Mouse (Mus musculus) neural tube, embryonic 12.5 days (tissue): ENCODE results near the gene Dbf4. TPM values are rescaled to one million over a fixed set of nuclear protein-coding genes. Genes with fewer than 3 reads are reported as not detected.

Experiments
- ATAC-seq: fragments of 200-750 bp; cut with Nextera tagmentation; 2 replicates; pipeline ENCODE4 v1.8.0; 2017; ENCODE audit warnings: low read depth, mild to moderate bottlenecking, moderate TSS enrichment, moderate library complexity; ENCODE audit not compliant: low FRiP score
- H3K27ac ChIP-seq: fragments of 300-500 bp; sonication (generic); 2 replicates; pipeline ENCODE4 v1.5.1; 2016
- H3K27me3 ChIP-seq: fragments of 300-500 bp; sonication (generic); replicated peaks from 2 replicates; pipeline ENCODE4 v1.6.1; 2016; ENCODE audit warnings: mild to moderate bottlenecking
- H3K36me3 ChIP-seq: fragments of 300-500 bp; sonication (generic); 2 replicates; pipeline ENCODE4 v1.6.1; 2016; ENCODE audit warnings: mild to moderate bottlenecking
- H3K4me1 ChIP-seq: fragments of 300-500 bp; sonication (generic); 2 replicates; pipeline ENCODE4 v1.6.1; 2016
- H3K4me2 ChIP-seq: fragments of 300-500 bp; sonication (generic); replicated peaks from 2 replicates; pipeline ENCODE4 v1.6.1; 2016; ENCODE audit warnings: mild to moderate bottlenecking
- H3K4me3 ChIP-seq: fragments of 300-500 bp; sonication (generic); 2 replicates; pipeline ENCODE4 v1.5.1; 2016
- H3K9ac ChIP-seq: fragments of 300-500 bp; sonication (generic); 2 replicates; pipeline ENCODE4 v1.6.1; 2016; ENCODE audit warnings: mild to moderate bottlenecking
- H3K9me3 ChIP-seq: fragments of 300-500 bp; sonication (generic); 2 replicates; pipeline ENCODE4 v1.6.1; 2016; ENCODE audit warnings: mild to moderate bottlenecking
- WGBS: fragments of 180-500 bp; shearing (Covaris S2); methylation state at CpG from one replicate; pipeline ENCODE4 v1.1.7; 2016; 5-methylcytosine and 5-hydroxymethylcytosine counted together
- polyA plus RNA-seq: library from polyadenylated mRNA; unstranded; fragments of >200 nt; fragmentation: Nextera tagmentation; extraction: Ambion mirVana; gene quantifications from 2 replicates; pipeline ENCODE4 v1.2.1, GENCODE M21; 2016

Dbf4 gene
- polyA plus RNA-seq, 1 experiment from 2014 or later = 43.5 TPM

DNA sequence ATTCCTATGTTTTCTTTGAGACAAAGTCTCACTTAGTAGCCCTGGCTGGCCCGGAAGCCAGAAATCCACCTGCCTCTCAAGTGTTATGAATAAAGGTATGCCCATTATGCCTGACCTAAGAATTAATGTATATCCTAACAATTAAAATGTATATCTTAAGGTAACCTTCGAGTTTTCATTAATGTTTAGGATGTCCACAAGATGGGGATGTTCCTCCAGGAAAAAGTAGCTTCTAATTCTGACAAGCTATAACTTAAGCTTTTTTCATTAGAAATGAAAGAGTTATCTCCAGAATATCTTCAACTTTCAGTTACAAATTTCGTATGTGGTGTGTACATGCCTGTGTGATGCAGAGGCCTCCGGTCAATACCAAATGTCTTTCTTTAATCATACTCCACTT is 13.8 kb downstream of the Dbf4 start:
- ATAC-seq = no peak
- Histone ChIP-seq H3K27me3 (no peaks in the 10 kb centered on the region), H3K4me1 (no peaks in the 10 kb centered on the region), H3K36me3 (peaks cover 32% of the 10 kb centered on the region), H3K4me3 (no peak overlapping the region), H3K27ac (no peak overlapping the region), H3K4me2 (no peak overlapping the region), H3K9me3 (no peaks in the 10 kb centered on the region), H3K9ac (no peak overlapping the region)
- 92% methylated on average over 4 of the region's 4 CpGs for WGBS

DNA sequence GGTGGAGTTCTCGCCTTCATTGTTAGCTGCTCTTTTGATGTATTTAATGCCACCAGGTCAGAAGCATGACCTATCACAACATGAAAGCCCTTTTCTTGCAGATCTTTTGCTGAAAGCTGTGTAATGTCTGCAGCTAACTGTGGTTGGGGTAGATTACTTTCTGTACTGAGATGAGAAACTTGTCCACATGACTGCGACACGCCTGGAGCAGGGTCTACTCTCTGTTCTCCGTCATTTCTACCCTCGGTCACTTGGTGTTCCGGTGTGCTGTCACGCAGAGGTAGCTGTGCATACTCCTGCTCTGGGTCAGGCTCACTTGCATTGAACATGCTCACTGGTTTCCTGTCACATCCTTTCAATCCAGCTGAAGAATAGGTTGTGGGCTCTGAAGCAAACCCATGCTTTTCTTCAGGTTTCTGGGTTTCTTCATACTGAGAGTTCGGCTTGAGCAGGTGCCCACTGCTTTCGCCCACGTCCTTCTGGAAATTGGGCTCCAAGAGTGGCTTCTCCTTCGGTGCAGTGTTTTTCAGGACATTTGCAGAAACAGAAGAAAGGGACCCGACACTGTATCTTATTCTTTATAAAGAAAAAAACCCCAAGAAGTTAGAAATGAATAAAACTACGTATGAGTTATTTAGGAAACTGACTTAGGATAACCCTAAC is 24.8 kb downstream of the Dbf4 start:
- no peak for ATAC-seq
- Histone ChIP-seq H3K4me2 (no peak overlapping the region), H3K27ac (no peak overlapping the region), H3K4me1 (no peaks in the 10 kb centered on the region), H3K9ac (no peak overlapping the region), H3K4me3 (no peak overlapping the region), H3K36me3 (peaks cover 27% of the 10 kb centered on the region), H3K27me3 (no peaks in the 10 kb centered on the region), H3K9me3 (no peaks in the 10 kb centered on the region)
- WGBS = 92% methylated on average over 13 of the region's 13 CpGs

DNA sequence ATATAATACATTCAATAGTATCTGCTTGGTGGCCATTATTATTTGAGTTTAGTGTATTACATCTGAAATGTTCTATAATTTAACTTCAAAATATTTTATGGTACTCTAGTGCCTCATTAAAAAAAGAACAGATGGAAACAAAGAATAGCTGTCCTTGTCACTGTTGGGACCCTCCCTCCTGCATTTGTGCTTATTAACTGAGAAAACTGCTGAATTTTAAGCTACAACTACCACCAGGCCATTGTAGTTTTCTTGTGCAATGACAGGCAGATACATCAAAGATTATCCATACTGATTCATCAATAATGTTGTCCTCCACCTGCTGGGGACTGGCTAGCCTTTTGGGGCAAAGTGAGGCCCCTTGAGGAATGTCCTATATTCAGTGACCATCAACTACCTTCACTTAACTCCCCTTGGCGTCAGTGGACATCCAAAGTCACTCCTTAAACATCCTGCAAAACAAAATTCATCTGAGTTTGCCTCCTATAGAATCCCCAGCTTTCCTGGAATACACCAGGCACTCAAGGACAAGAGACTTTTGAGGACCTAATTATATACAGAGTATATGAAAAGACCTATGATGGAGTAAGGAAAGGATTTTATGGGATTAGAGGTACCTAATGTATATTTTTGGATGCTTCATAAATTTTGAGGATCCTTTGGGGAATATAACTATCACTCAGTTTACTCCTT is 28.5 kb downstream of the Dbf4 start:
- no peak overlapping the region for H3K4me2 ChIP-seq
- H3K27me3 ChIP-seq = no peaks in the 10 kb centered on the region
- H3K4me1 ChIP-seq = no peaks in the 10 kb centered on the region
- no peak overlapping the region for H3K4me3 ChIP-seq
- peaks cover 16% of the 10 kb centered on the region for H3K36me3 ChIP-seq
- 83% methylated on average over 1 of the region's 1 CpGs for WGBS
- no peak overlapping the region for H3K9ac ChIP-seq
- no peak overlapping the region for H3K27ac ChIP-seq
- no peaks in the 10 kb centered on the region for H3K9me3 ChIP-seq
- no peak for ATAC-seq

DNA sequence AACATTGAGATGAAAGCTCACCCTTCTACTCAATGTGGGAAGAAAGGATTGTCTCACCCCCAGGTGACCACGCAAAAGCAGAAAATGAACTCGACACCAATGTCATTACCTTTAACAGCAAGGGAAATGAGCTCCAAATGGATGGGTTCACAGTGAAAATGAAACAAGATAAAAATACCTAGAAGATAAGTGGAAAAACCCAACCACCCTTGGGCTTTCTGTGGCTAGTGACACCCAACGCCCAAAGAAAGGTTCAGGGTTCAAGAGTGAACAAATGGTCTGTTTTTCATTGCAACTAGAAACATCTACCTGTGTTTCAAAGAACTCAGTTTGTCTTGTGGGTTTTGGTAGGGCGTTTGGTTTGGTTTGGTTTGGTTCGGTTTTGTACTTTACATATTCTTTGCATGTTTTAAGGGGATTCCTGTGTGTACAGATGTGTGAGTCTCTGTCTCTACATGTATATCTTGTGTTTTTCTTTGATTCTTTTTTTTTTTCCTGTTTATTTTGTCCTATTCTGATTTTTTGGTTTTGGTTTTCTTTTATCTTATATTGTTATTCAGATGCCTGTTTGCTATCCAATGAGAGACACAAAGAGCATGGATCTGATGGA is 48.1 kb downstream of the Dbf4 start:
- Histone ChIP-seq H3K9ac (no peak overlapping the region), H3K36me3 (no peaks in the 10 kb centered on the region), H3K4me1 (no peaks in the 10 kb centered on the region), H3K9me3 (no peaks in the 10 kb centered on the region), H3K4me2 (no peak overlapping the region), H3K4me3 (no peak overlapping the region), H3K27ac (no peak overlapping the region), H3K27me3 (no peaks in the 10 kb centered on the region)
- ATAC-seq = no peak
- WGBS = 89% methylated on average over 5 of the region's 5 CpGs

DNA sequence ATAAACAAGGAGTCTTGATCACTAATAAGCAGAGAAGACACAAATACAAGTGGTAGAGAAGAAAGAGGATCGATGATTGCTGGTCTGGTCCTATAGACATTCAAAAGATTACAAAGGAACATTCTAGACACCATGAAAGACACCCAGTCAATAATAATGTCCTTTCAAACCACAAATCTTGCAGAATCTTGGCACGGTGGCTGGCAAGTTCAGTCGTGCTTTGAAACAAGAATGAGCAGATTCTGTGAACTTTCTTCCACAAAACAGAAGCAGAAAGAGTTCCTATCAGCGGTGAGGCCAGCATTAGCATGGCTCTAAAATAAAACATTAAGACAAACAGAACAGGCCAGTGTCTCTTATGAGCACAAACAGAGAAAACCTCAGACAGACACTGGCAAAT is 49.1 kb downstream of the Dbf4 start:
- WGBS = 68% methylated on average over 4 of the region's 4 CpGs

DNA sequence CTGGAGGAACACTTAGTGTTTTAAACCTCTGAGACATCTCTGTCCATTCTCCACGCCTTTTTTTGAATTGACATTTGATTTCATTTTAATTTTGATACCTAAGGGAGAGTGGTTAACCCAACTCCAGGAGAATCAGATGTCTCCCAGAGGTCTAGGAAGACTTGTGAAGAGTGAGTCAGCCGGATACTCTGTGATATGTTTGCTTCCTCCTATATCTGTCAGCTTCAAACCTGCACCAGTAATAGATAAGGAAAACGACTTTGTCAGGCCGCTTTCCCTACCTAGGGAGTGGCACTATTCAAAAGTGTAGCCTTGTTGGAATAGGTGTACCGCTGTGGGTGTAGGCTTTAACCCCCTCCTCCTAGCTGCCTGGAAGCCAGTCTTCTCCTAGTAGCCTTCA is 53.7 kb downstream of the Dbf4 start:
- Histone ChIP-seq H3K4me3 (no peak overlapping the region), H3K27ac (no peak overlapping the region), H3K27me3 (0 out of 2 replicates have a peak, but pooled peaks cover 3% of the 10 kb centered on the region), H3K9ac (no peak overlapping the region), H3K4me2 (no peak overlapping the region), H3K36me3 (no peaks in the 10 kb centered on the region), H3K9me3 (no peaks in the 10 kb centered on the region), H3K4me1 (peaks cover 7% of the 10 kb centered on the region)
- ATAC-seq = no peak
- WGBS = 85% methylated on average over 5 of the region's 5 CpGs

More for the DNA sequence above, 49.1 kb downstream of the Dbf4 start:
- no peaks in the 10 kb centered on the region for H3K4me1 ChIP-seq
- no peak overlapping the region for H3K4me3 ChIP-seq
- no peak overlapping the region for H3K9ac ChIP-seq
- no peak for ATAC-seq
- H3K27me3 ChIP-seq = 0 out of 2 replicates have a peak, but pooled peaks cover 3% of the 10 kb centered on the region
- no peak overlapping the region for H3K4me2 ChIP-seq
- H3K27ac ChIP-seq = no peak overlapping the region
- H3K36me3 ChIP-seq = no peaks in the 10 kb centered on the region
- no peaks in the 10 kb centered on the region for H3K9me3 ChIP-seq

DNA sequence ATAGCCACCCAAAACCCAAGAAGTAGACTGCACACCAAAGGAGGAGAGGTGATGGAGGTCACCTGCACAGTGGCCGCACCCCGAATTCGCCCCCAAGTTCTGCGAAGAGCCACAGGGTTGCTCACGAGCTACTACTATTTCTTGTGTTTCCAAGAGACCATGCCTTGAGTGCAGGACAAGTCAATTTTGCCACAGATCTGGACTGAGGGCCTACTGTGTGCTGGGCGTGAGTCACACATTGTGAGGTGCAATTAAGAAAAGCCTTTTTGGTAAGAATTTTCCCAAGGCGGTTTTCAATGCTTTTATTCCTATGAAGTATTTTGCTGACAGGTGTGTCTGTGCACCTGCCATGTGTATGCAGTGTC is 54.2 kb downstream of the Dbf4 start:
- Histone ChIP-seq H3K36me3 (no peaks in the 10 kb centered on the region), H3K9me3 (no peaks in the 10 kb centered on the region), H3K4me3 (peak overlapping the region; percentile 71), H3K9ac (peak overlapping the region; percentile 76; the same call in 1 of the 2 replicates), H3K27me3 (0 out of 2 replicates have a peak, but pooled peaks cover 3% of the 10 kb centered on the region), H3K27ac (no peak overlapping the region), H3K4me1 (peaks cover 7% of the 10 kb centered on the region), H3K4me2 (peak overlapping the region; percentile 82)
- ATAC-seq = no peak; the same call in 1 of the 2 replicates
- 43% methylated on average over 7 of the region's 7 CpGs for WGBS

DNA sequence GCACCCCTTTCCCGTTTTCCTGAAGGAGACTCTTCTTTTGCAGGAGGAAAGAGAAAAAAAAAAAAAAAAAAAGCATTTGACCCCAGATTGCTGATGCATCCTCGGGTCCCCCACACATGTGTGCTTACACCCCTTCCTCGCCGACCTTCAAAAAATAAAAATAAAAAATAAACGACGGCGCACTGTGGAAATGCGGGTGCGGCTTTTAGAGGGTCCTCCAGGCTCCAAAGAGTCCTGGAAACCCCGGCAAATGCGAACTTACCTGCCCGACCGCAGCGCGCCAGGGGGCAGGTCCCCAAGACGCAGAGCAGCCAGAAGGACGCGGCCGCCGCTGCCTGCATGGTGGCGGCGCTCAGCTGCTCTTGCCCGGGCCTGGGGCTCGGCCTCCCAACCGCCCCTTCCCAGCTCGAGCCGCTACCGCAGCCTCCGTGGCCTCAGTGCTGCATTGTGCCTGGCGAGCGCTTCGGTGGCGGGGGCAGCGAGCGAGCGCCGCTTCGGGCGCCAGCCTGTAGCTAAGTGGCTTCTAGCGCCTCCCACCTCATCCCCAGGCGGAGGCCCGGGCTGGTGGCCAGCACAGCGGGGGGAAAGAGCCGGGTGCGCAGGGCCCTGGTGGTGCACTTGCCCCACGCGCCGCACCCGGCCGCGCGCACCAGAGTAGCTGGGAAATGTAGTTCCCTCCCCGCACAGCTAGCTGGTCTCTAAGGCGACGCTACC is 54.7 kb downstream of the Dbf4 start, which contains the start of gene Adam22:
Adam22 (minus strand) TSS at position 547 of the 714 bp plus-strand sequence.
- H3K27ac ChIP-seq = peak within 1 kb of the TSS; percentile 43; the same call in 1 of the 2 replicates
- H3K9ac ChIP-seq = peak within 1 kb of the TSS; percentile 76
- peak within 1 kb of the TSS; percentile 82 for H3K4me2 ChIP-seq
- peak within 1 kb of the TSS; percentile 71 for H3K4me3 ChIP-seq
- 1% methylated on average over 55 of the region's 55 CpGs for WGBS
- peaks cover 7% of the 10 kb centered on the region for H3K4me1 ChIP-seq
- H3K9me3 ChIP-seq = no peaks in the 10 kb centered on the region
- no peaks in the 10 kb centered on the region for H3K36me3 ChIP-seq
- ATAC-seq = peak; percentile 95
- H3K27me3 ChIP-seq = 0 out of 2 replicates have a peak, but pooled peaks cover 3% of the 10 kb centered on the region

DNA sequence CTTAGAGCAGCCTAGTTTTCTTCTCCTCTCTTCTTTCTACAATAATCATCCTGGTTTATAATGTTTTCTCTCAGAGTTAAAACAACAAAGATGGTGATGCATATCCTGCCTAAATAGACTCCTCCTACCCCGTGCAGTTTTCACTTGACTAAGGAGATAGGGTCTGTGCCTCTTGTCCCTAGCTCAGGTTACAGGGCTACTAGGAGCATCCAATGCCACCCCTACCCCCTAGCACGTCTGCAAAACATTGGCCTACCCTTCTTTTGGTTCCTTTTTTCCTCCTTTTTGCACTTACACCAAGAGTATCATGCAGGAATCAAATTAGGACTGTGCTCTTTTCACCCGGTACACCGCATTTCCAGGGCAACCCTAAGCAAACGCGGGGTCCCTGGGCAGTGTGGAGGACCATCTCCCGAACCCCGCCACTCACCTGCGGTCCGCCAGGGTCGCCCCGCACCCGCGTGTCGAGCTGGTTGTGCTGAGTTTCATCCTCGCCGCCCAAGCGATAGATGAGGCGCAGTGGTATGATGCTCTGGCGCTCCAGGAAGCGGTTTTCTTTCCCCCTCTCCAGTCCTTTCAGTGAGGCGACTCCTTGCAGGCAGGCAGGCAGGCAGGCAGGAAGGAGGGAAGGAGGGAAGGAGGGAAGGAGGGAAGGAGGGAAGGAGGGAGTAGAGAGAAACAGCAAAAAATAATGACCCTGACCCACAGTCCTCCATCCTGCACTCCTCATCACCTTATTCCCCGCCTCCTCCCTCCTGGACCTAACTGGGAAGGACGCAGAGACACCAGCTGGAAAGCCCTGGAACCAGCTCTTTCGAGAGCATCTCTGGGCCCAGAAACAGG is 55.5 kb downstream of the Dbf4 start:
- H3K4me1 ChIP-seq = peaks cover 7% of the 10 kb centered on the region
- H3K27me3 ChIP-seq = 0 out of 2 replicates have a peak, but pooled peaks cover 3% of the 10 kb centered on the region
- H3K4me2 ChIP-seq = peak overlapping the region; percentile 82
- H3K9ac ChIP-seq = peak overlapping the region; percentile 76
- H3K27ac ChIP-seq = peak overlapping the region; percentile 43; the same call in 1 of the 2 replicates
- no peaks in the 10 kb centered on the region for H3K9me3 ChIP-seq
- peak; percentile 61 for ATAC-seq
- 2% methylated on average over 25 of the region's 25 CpGs for WGBS
- H3K36me3 ChIP-seq = no peaks in the 10 kb centered on the region
- peak overlapping the region; percentile 71 for H3K4me3 ChIP-seq

DNA sequence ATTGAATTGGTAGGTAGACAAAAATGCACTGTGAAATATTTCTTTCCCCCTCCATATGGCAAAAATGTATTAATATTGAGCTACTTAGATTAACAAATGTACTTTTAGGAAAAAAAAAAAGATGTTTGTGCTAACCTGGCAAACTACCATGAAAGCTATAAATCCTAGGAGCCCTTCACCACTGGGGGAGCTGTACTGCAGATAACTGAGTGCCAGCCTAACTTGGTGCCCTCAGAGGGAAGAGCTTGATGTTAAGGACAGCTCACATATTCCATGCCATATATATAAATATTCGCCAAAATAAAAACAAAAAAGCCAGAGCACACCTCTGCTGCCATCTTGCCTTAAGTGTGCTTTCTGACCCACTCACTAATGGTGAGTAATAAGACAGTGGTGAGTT is 60.2 kb downstream of the Dbf4 start:
- no peak for ATAC-seq
- Histone ChIP-seq H3K4me1 (peaks cover 11% of the 10 kb centered on the region), H3K4me2 (no peak overlapping the region), H3K27me3 (no peaks in the 10 kb centered on the region), H3K36me3 (no peaks in the 10 kb centered on the region), H3K9ac (no peak overlapping the region), H3K9me3 (no peaks in the 10 kb centered on the region), H3K4me3 (no peak overlapping the region), H3K27ac (no peak overlapping the region)
- 68% methylated on average over 1 of the region's 1 CpGs for WGBS

DNA sequence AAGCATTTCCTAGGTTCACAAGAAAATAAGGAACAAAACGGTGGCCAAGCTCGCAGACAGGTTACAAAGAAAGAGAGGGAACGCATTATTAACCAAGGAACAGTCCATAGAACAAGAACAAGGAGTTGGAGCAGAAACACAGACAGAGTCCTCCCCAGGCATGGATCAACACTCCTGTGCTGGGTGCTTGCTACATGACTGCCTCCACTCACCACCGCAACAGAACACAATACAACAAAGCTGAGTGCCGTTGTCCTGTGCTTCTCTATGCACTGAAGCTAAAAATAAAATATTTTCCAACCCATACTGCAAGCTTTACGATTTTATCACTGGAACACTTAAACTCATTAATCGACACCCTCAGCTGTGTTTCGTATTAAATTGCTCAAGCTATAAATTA is 64.8 kb downstream of the Dbf4 start:
- no peak overlapping the region for H3K4me2 ChIP-seq
- H3K27me3 ChIP-seq = no peaks in the 10 kb centered on the region
- WGBS = 84% methylated on average over 8 of the region's 8 CpGs
- ATAC-seq = no peak
- H3K36me3 ChIP-seq = no peaks in the 10 kb centered on the region
- no peak overlapping the region for H3K27ac ChIP-seq
- no peak overlapping the region for H3K4me3 ChIP-seq
- H3K4me1 ChIP-seq = 0 out of 2 replicates have a peak, but pooled peaks cover 9% of the 10 kb centered on the region
- no peaks in the 10 kb centered on the region for H3K9me3 ChIP-seq
- no peak overlapping the region for H3K9ac ChIP-seq
